Mouse (Mus musculus) liver, adult 2 months (tissue): ENCODE data around the gene Ldhd.

Experiments
- CTCF ChIP-seq: fragments of 200-500 bp; IDR thresholded peaks from 2 replicates; pipeline ENCODE4 v1.5.1; 2011; ENCODE audit warnings: low read depth, low read length, control low read depth
- POLR2A ChIP-seq: fragments of 200-500 bp; IDR thresholded peaks from 2 replicates; pipeline ENCODE4 v1.6.1; 2011; ENCODE audit warnings: low read length, control low read depth; ENCODE audit not compliant: insufficient read depth; ENCODE audit errors: extremely low read depth

DNA sequence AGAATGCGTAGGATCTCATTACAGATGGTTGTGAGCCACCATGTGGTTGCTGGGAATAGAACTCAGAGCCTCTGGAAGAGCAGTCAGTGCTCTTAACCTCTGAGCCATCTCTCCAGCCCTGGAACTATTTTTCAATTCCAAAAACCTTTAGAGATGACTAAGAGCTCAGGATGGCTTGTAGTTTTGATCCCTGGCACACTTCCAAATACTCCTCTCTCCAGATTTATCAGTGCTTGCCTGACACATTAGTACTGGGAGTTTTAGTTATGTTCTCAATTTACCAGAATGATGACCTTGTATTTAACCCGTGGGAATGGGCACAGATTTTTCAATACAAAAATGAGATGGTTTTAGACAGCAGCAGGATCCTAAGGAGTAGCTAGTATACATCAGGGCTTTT is 36.6 kb upstream of the Ldhd start:
- TF ChIP-seq POLR2A (no peak), CTCF (no peak)
